Mouse (Mus musculus) erythroblast, embryonic 14.5 days (primary cell): ENCODE measurements around the gene Olfr1512. TPM values are rescaled to one million over a fixed set of nuclear protein-coding genes. Genes with fewer than 3 reads are reported as not detected.
"Not testable (repeated sequence)": the region's sequence is repeated elsewhere in the genome, so short reads cannot be mapped to it uniquely, and the experiment has no call there.

Experiments used
- H3K27me3 ChIP-seq: 2 replicates; pipeline ENCODE4 v1.6.1; 2012; ENCODE audit warnings: inconsistent platforms; ENCODE audit not compliant: control insufficient read depth
- H3K36me3 ChIP-seq: 2 replicates; pipeline ENCODE4 v1.6.1; 2012; ENCODE audit warnings: mild to moderate bottlenecking, inconsistent platforms; ENCODE audit not compliant: control insufficient read depth
- H3K4me1 ChIP-seq: 2 replicates; pipeline ENCODE4 v1.6.1; 2012; ENCODE audit warnings: inconsistent platforms; ENCODE audit not compliant: control insufficient read depth
- H3K4me3 ChIP-seq: replicated peaks from 2 replicates; pipeline ENCODE3; 2012; ENCODE audit warnings: moderate library complexity, mild to moderate bottlenecking, inconsistent platforms
- H3K9me3 ChIP-seq: 2 replicates; pipeline ENCODE4 v1.6.1; 2012; ENCODE audit warnings: low read length, inconsistent platforms, mixed read lengths; ENCODE audit not compliant: control insufficient read depth
- GATA1 ChIP-seq: IDR thresholded peaks from 2 replicates; pipeline ENCODE4 v1.6.1; 2012; ENCODE audit warnings: low read length, inconsistent platforms, mixed read lengths
- TAL1 ChIP-seq: IDR thresholded peaks from 3 replicates; pipeline ENCODE4 v1.6.1; 2012; ENCODE audit warnings: low read length, inconsistent platforms, mixed read lengths
- polyA plus RNA-seq: library from polyadenylated mRNA; stranded (reverse); fragments of >175 nt; gene quantifications from 2 replicates; pipeline ENCODE4 v1.2.3, GENCODE M21; 2012

Olfr1512 gene
- polyA plus RNA-seq, result not detected in 2 replicates

DNA sequence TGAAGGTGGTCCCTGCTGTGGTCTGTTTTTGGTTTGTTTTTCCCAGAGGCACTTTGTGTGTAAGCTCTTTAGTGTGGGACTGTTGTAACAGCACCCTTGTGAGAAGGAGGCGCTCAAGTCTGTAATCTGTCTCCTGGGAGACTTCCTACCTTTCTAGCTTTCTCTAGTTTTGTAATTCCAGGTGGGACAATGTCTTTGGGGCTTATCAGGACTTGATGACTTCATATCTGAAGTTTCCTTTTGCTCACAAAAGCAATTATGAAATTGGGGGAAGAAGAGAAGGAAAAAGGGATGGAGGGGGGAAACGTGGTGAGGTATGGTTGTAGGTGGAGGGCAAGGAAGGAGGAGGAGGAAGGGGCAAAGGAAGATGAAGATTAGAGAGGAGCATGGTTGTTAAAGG is at the start of gene Olfr1512:
TSS of gene Olfr1512 (minus strand) at position 101 of the 400 bp plus-strand sequence.
- no peaks in the 10 kb centered on the region for H3K4me1 ChIP-seq
- H3K27me3 ChIP-seq, result no peaks in the 10 kb centered on the region
- no peaks in the 10 kb centered on the region for H3K36me3 ChIP-seq
- TF ChIP-seq GATA1 (no peak), TAL1 (no peak)
- no peak within 1 kb of the TSS for H3K4me3 ChIP-seq
- H3K9me3 ChIP-seq, result no peaks in the 10 kb centered on the region

DNA sequence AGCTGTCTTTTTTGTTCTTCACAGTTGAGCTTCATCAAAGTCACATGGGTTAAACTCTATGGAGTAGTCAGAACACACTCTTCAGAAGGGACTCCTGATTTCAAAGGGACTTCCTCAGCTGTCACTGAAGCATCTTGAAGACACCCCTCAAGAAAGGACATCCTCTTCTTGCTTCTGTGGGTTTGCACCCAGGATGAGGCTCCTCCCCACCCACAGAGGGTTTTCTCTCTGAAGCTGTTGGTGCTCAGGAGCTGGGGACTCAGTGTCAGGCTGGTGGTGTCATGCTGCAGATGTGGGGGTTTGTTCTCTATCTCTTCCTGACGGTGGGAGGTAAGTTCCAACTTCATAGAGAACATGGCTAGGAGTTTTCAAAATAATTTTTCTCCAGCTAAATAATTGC is 48.7 kb upstream of the Olfr1512 start:
- H3K4me3 ChIP-seq, result no peak overlapping the region
- no peaks in the 10 kb centered on the region for H3K4me1 ChIP-seq
- H3K9me3 ChIP-seq, result no peaks in the 10 kb centered on the region
- H3K36me3 ChIP-seq, result no peaks in the 10 kb centered on the region
- no peak for TF ChIP-seq GATA1
- TF ChIP-seq TAL1, result no peak
- no peaks in the 10 kb centered on the region for H3K27me3 ChIP-seq

DNA sequence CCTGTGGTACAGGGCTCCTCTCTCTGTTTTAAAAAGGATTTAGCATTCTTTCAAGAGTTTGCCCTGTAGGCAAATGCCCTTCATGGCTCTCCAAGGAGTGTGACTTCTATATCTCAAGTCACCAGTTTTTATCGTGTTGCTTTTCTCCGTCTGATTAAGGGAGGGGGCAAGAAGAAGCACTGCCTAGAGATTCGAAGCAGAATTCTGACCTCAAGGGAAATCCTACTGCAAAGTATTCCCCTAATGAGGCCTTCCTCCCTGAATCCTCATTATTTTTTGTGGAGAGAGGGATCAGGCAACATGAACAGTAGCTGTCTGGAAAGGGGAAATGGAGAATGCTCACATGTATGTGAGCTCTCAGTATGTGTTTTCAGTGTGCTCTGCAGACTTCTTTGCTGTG is 35.3 kb upstream of the Olfr1512 start, which contains the start of gene Olfr1510:
TSS of gene Olfr1510 (minus strand) at position 101 of the 400 bp plus-strand sequence.
- Histone ChIP-seq H3K9me3 (no peaks in the 10 kb centered on the region), H3K36me3 (no peaks in the 10 kb centered on the region), H3K4me1 (no peaks in the 10 kb centered on the region), H3K27me3 (no peaks in the 10 kb centered on the region), H3K4me3 (no peak within 1 kb of the TSS)
- TF ChIP-seq GATA1, result no peak
- TF ChIP-seq TAL1, result no peak

DNA sequence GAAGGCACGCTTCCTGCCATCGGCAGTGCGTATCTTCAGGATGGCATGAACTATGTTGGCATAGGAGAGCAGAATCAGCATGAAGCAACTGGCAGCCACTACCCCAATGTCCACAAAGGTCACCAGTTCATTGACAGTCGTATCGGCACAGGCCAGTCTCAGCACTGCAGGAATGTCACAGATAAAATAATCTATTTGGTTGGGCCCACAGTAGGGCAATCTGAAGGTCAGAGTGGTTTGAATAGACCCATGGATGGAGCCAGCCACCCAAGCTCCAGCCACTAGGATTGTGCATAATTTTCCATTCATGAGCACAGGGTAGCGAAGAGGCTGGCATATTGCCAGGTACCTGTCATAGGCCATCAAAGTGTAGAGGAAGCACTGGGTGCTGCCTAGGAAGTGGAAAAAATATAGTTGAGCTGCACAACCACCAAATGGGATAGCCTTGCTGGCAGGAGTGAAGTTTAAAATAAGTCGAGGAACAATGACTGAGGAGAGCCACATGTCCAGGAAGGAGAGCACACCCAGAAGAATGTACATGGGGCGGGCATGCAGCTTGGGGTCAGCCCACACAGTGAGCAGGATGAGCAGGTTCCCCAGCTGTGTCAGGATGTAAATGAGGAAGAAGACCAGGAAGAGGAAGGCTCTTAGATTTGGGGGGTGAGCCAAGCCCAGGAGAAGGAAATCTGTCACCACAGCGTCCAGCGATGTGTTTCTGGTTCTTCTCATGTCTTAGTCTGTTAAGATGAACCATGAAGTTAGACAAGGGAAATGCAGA is 31.4 kb upstream of the Olfr1512 start:
- not testable (repeated sequence) for H3K4me3 ChIP-seq, H3K9me3 ChIP-seq, H3K36me3 ChIP-seq, H3K27me3 ChIP-seq, H3K4me1 ChIP-seq

DNA sequence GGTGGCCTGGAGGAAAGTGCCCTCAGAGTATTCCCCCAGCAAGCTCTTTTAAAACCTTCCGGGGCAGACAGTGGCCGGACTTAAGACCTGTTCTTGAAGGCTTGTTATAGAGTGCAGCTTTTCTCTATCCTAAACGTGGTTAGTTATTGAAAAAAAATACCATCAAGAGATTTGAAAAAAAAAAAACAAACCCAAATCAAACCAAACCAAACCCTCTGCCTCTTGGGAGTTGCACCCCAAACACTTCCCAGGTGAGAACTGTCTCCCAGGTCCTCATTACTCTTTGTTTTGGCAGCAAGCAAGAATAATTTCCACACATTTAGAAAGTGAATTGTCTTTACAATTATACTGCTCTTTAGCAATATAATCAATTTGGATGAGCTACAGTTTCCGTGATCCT is 18.3 kb upstream of the Olfr1512 start, which contains the start of gene Olfr1511:
TSS of gene Olfr1511 (minus strand) at position 101 of the 400 bp plus-strand sequence.
- H3K9me3 ChIP-seq, result no peaks in the 10 kb centered on the region
- H3K27me3 ChIP-seq, result no peaks in the 10 kb centered on the region
- no peak within 1 kb of the TSS for H3K4me3 ChIP-seq
- no peaks in the 10 kb centered on the region for H3K36me3 ChIP-seq
- no peak for TF ChIP-seq GATA1
- TF ChIP-seq TAL1, result no peak
- H3K4me1 ChIP-seq, result no peaks in the 10 kb centered on the region

DNA sequence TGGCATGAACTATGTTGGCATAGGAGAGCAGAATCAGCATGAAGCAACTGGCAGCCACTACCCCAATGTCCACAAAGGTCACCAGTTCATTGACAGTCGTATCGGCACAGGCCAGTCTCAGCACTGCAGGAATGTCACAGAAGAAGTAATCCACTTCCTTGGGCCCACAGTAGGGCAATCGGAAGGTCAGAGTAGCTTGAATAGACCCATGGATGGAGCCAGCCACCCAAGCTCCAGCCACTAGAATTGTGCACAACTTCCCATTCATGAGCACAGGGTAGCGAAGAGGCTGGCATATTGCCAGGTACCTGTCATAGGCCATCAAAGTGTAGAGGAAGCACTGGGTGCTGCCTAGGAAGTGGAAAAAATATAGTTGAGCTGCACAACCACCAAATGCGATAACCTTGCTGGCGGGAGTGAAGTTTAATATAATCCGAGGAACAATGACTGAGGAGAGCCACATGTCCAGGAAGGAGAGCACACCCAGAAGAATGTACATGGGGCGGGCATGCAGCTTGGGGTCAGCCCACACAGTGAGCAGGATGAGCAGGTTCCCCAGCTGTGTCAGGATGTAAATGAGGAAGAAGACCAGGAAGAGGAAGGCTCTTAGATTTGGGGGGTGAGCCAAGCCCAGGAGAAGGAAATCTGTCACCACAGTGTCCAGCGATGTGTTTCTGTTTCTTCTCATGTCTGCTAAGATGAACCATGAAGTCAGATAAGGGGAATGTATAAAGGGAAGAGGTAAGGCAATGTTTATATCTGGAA is 11.3 kb upstream of the Olfr1512 start:
- not testable (repeated sequence) for H3K9me3 ChIP-seq, H3K27me3 ChIP-seq, H3K36me3 ChIP-seq, H3K4me1 ChIP-seq, H3K4me3 ChIP-seq

DNA sequence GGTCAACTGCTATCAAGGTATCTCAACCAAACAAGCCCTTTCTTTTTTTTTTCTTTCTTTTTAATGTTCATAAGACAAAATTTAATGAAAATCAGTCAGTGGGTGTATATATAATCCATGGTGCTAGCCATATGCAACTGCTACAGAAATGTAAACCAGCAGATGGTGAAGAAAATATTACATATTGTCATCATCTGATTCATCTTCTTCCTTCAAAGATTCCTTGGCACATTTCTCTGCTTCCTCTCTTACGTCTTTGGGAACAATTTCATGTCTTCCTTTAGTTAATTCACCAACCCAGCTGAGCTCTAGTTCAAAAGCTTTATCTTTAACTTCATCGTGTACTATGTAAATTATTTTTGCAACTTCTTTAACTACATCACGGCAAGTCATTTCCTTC is 10.2 kb downstream of the Olfr1512 start:
- TF ChIP-seq GATA1, result no peak
- no peak for TF ChIP-seq TAL1
- Histone ChIP-seq H3K9me3 (no peaks in the 10 kb centered on the region), H3K36me3 (no peaks in the 10 kb centered on the region), H3K4me1 (no peaks in the 10 kb centered on the region), H3K4me3 (no peak overlapping the region), H3K27me3 (no peaks in the 10 kb centered on the region)

DNA sequence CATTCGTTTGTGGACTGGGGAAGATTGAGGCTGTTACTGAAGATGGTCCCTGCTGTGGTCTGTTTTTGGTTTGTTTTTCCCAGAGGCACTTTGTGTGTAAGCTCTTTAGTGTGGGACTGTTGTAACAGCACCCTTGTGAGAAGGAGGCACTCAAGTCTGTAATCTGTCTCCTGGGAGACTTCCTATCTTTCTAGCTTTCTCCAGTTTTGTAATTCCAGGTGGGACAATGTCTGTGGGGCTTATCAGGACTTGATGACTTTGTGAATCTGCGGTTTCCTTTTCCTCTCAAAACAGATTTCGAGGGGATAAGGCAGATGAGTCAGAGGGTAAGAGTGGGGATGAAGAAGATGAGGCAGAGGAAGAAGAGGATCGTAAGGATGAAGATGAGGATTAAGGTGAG is 22.7 kb downstream of the Olfr1512 start, which contains the start of gene Olfr1513:
TSS of gene Olfr1513 (minus strand) at position 101 of the 400 bp plus-strand sequence.
- TF ChIP-seq GATA1 (no peak), TAL1 (no peak)
- no peaks in the 10 kb centered on the region for H3K4me1 ChIP-seq

DNA sequence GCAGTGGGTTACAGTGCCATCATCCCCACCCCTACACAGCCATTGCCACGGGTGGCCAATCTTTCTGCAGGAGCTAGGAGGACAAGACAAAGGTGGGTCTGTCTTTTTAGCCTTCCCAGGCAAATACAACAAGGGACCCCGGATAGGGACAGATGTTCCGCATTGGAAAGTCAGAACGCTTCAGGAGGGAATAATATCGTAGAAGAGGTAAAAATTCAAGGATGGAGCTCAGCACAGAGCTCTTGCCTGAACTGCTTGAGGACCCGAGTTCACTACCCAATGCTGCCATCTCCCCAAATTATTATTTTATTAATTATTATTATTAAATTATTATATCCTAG is 39.5 kb downstream of the Olfr1512 start:
- Histone ChIP-seq H3K36me3 (no peaks in the 10 kb centered on the region), H3K9me3 (no peaks in the 10 kb centered on the region), H3K4me1 (peaks cover 7% of the 10 kb centered on the region), H3K4me3 (no peak overlapping the region), H3K27me3 (peaks cover 9% of the 10 kb centered on the region)
- TF ChIP-seq TAL1 (no peak), GATA1 (no peak)

More for the DNA sequence above, 22.7 kb downstream of the Olfr1512 start, which contains the start of gene Olfr1513:
- H3K27me3 ChIP-seq, result no peaks in the 10 kb centered on the region
- no peaks in the 10 kb centered on the region for H3K36me3 ChIP-seq
- H3K4me3 ChIP-seq, result no peak within 1 kb of the TSS
- no peaks in the 10 kb centered on the region for H3K9me3 ChIP-seq
